Mouse (Mus musculus): ENCODE measurements around the gene Wdr48. TPM values are rescaled to one million over a fixed set of nuclear protein-coding genes. Genes with fewer than 3 reads are reported as not detected.

The Wdr48 gene
- polyA plus RNA-seq, 1 experiment = 55.0 TPM

DNA sequence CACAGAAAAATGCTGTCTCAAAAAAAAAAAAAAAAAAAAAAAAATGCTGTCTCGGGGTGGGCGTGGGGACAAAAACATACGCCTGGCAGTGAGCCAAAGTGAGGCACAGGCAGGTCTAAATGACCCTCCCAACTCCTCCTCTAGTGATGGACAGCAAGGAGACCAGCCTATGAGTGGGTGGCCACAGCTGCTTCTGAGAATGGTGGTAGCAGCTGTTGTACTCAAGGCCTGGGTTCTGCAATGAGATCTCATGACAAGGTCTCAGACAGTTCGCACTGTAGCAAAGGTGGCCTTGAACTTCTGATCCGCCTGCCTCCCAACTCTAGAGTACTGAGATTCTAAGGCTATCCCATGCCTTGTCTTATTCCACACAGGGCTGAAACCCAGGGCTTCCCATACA lies 46.7 kb downstream of the Wdr48 start:
- Histone ChIP-seq H3K27ac (ENCODE audit: insufficient read depth, low read depth, low read length) (no peak overlapping the region), H3K4me1 (ENCODE audit: control insufficient read depth, insufficient read depth, low read length) (peaks cover 38% of the 10 kb centered on the region), H3K4me3 (ENCODE audit: insufficient read depth, low read length) (no peak overlapping the region)
- TF ChIP-seq POLR2A (IDR thresholded peaks at IDR 0.05; ENCODE audit: borderline replicate concordance, low read depth, low read length) (no peak), CTCF (IDR thresholded peaks at IDR 0.05; ENCODE audit: low read depth, low read length) (no peak)

DNA sequence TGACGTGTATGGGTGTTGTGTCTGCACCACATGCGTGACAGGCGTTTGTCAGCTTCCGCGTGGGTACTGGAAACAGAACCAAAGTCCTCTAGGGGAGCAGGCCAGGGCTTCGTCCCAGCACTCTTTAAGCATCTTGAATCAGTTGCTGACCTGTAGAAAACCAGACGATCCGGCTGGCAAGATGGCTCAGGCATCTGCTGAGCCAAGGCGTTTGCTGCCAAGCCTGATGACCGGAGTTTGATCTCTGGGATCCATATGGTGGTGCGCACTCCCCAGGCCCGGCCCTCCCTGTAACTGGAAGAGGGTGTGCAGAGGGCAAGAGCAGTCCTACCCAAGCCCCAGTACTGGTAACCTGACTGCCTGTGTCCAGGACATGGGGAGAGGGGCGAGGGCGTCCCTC lies 47.2 kb downstream of the Wdr48 start:
- Histone ChIP-seq H3K4me3 (ENCODE audit: insufficient read depth, low read length) (no peak overlapping the region), H3K4me1 (ENCODE audit: control insufficient read depth, insufficient read depth, low read length) (peaks cover 38% of the 10 kb centered on the region), H3K27ac (ENCODE audit: insufficient read depth, low read depth, low read length) (no peak overlapping the region)
- no peak for TF ChIP-seq CTCF (IDR thresholded peaks at IDR 0.05; ENCODE audit: low read depth, low read length)
- TF ChIP-seq POLR2A (IDR thresholded peaks at IDR 0.05; ENCODE audit: borderline replicate concordance, low read depth, low read length) = no peak

GRCm38 (mm10) chr9:119943326-119943725 lies 48.6 kb downstream of the Wdr48 start:
- Histone ChIP-seq H3K4me3 (ENCODE audit: insufficient read depth, low read length) (no peak overlapping the region), H3K27ac (ENCODE audit: insufficient read depth, low read depth, low read length) (peak overlapping the region; percentile 57), H3K4me1 (ENCODE audit: control insufficient read depth, insufficient read depth, low read length) (peaks cover 33% of the 10 kb centered on the region)
- TF ChIP-seq CTCF (IDR thresholded peaks at IDR 0.05; ENCODE audit: low read depth, low read length) (no peak), POLR2A (IDR thresholded peaks at IDR 0.05; ENCODE audit: borderline replicate concordance, low read depth, low read length) (no peak)

- H3K27ac ChIP-seq (ENCODE audit: insufficient read depth, low read depth, low read length) = no peak overlapping the region
- TF ChIP-seq CTCF (IDR thresholded peaks at IDR 0.05; ENCODE audit: low read depth, low read length) (peak; percentile 89), POLR2A (IDR thresholded peaks at IDR 0.05; ENCODE audit: borderline replicate concordance, low read depth, low read length) (no peak)
- no peak overlapping the region for H3K4me3 ChIP-seq (ENCODE audit: insufficient read depth, low read length)
- peaks cover 33% of the 10 kb centered on the region for H3K4me1 ChIP-seq (ENCODE audit: control insufficient read depth, insufficient read depth, low read length)
Measured at GRCm38 (mm10) chr9:119945173-119945900, 50.7 kb downstream of the Wdr48 start.

DNA sequence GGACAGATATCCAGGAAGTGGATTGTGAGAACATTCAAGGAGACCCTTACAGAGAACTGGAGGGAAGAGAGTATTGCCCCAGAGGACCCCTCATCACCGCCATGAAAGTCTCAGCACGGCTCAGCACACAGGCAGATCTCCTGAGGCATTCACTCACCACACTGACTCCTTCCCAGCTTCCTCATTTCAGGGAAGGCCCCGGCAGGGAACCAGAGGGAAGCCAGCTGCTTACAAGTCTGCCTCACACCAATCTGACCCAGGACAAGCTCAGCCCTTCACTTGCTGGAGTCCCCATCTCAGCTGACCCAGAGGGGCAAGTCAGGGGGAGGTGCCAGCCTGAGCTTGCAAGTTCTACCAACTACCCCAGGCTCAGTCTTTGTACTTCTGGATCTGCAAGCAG lies 54.1 kb downstream of the Wdr48 start:
- H3K4me1 ChIP-seq (ENCODE audit: control insufficient read depth, insufficient read depth, low read length) = peaks cover 24% of the 10 kb centered on the region
- H3K4me3 ChIP-seq (ENCODE audit: insufficient read depth, low read length) = no peak overlapping the region
- peak overlapping the region; percentile 25; the same call in 1 of the 2 replicates for H3K27ac ChIP-seq (ENCODE audit: insufficient read depth, low read depth, low read length)
- TF ChIP-seq CTCF (IDR thresholded peaks at IDR 0.05; ENCODE audit: low read depth, low read length) (no peak), POLR2A (IDR thresholded peaks at IDR 0.05; ENCODE audit: borderline replicate concordance, low read depth, low read length) (no peak)

- Histone ChIP-seq H3K27ac (ENCODE audit: insufficient read depth, low read depth, low read length) (no peak overlapping the region), H3K4me3 (ENCODE audit: insufficient read depth, low read length) (no peak overlapping the region), H3K4me1 (ENCODE audit: control insufficient read depth, insufficient read depth, low read length) (peaks cover 16% of the 10 kb centered on the region)
- TF ChIP-seq POLR2A (IDR thresholded peaks at IDR 0.05; ENCODE audit: borderline replicate concordance, low read depth, low read length) = no peak
- no peak for TF ChIP-seq CTCF (IDR thresholded peaks at IDR 0.05; ENCODE audit: low read depth, low read length)
Measured at GRCm38 (mm10) chr9:119950434-119950833, 55.8 kb downstream of the Wdr48 start.

DNA sequence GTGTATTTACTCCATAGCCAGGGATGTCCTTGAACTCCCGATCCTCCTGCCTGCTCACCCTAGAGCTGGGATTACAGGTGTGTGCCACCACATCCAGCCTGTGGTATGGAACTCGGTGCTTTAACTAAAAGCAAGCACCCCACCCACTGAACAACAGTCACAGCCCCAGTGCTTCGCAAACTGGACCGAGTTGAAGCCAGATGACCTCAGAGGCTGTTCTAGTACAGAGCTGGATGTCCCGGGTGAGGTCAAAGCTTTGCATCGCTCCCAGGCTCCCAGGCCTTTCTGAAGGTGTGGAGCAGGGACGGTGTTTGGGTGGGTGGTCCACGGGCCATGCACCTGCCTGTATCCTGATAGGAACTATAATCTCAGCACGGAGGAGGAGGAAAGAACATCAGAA lies 56.7 kb downstream of the Wdr48 start:
- TF ChIP-seq POLR2A (IDR thresholded peaks at IDR 0.05; ENCODE audit: borderline replicate concordance, low read depth, low read length) (no peak), CTCF (IDR thresholded peaks at IDR 0.05; ENCODE audit: low read depth, low read length) (no peak)
- no peak overlapping the region for H3K4me3 ChIP-seq (ENCODE audit: insufficient read depth, low read length)
- no peak overlapping the region for H3K27ac ChIP-seq (ENCODE audit: insufficient read depth, low read depth, low read length)
- H3K4me1 ChIP-seq (ENCODE audit: control insufficient read depth, insufficient read depth, low read length) = peaks cover 11% of the 10 kb centered on the region

GRCm38 (mm10) chr9:119958835-119959234 lies 64.2 kb downstream of the Wdr48 start:
- no peak overlapping the region for H3K4me3 ChIP-seq (ENCODE audit: insufficient read depth, low read length)
- no peak overlapping the region for H3K27ac ChIP-seq (ENCODE audit: insufficient read depth, low read depth, low read length)
- H3K4me1 ChIP-seq (ENCODE audit: control insufficient read depth, insufficient read depth, low read length) = peaks cover 7% of the 10 kb centered on the region
- TF ChIP-seq CTCF (IDR thresholded peaks at IDR 0.05; ENCODE audit: low read depth, low read length) (no peak), POLR2A (IDR thresholded peaks at IDR 0.05; ENCODE audit: borderline replicate concordance, low read depth, low read length) (no peak)

DNA sequence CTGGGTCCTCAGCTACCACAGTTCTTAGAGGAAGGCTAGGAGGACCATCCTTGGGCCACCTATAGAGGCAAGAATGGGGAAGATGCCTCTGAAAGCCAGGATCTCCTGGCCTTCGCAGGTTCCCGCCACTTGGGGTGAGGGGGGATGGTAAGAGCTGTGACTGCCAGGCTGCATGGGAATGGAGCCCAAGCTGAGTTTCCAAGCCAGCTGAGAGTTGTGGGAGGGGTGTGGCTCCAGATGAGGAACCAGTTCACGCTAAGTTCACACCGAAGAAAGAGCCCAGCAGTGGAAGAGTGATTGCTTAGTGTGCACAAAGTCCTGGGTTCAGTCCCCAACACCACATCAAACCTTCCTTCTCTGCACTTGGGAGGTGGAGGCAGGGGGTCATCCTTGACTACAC lies 67.5 kb downstream of the Wdr48 start:
- H3K4me1 ChIP-seq (ENCODE audit: control insufficient read depth, insufficient read depth, low read length) = peaks cover 7% of the 10 kb centered on the region

GRCm38 (mm10) chr9:119962987-119963667 lies 68.4 kb downstream of the Wdr48 start:
- Histone ChIP-seq H3K27ac (ENCODE audit: insufficient read depth, low read depth, low read length) (no peak overlapping the region), H3K4me3 (ENCODE audit: insufficient read depth, low read length) (no peak overlapping the region), H3K4me1 (ENCODE audit: control insufficient read depth, insufficient read depth, low read length) (peaks cover 7% of the 10 kb centered on the region)
- TF ChIP-seq POLR2A (IDR thresholded peaks at IDR 0.05; ENCODE audit: borderline replicate concordance, low read depth, low read length) (no peak), CTCF (IDR thresholded peaks at IDR 0.05; ENCODE audit: low read depth, low read length) (peak; percentile 52; the same call in 1 of the 2 replicates)

More for the DNA sequence above, 67.5 kb downstream of the Wdr48 start:
- H3K27ac ChIP-seq (ENCODE audit: insufficient read depth, low read depth, low read length) = no peak overlapping the region
- H3K4me3 ChIP-seq (ENCODE audit: insufficient read depth, low read length) = no peak overlapping the region
- TF ChIP-seq POLR2A (IDR thresholded peaks at IDR 0.05; ENCODE audit: borderline replicate concordance, low read depth, low read length) = no peak
- TF ChIP-seq CTCF (IDR thresholded peaks at IDR 0.05; ENCODE audit: low read depth, low read length) = no peak
